Mouse (Mus musculus) kidney, adult 11 months (tissue): ENCODE measurements around the gene Gm7970.
"Not testable (repeated sequence)": the region's sequence is repeated elsewhere in the genome, so short reads cannot be mapped to it uniquely, and the experiment has no call there.

Source experiments
- DNase-seq: peaks from one replicate; pipeline ENCODE4 v3.0.0; 2022

Gm7970 gene

GRCm38 (mm10) chr14:41555483-41555882 lies at the start of gene Gm7970:
TSS of gene Gm7970 (minus strand) at chr14:41555583.
- not testable (repeated sequence) for DNase-seq

GRCm38 (mm10) chr14:41600935-41601334 lies 45.6 kb upstream of the Gm7970 start:
- not testable (repeated sequence) for DNase-seq

- not testable (repeated sequence) for DNase-seq
Observed at GRCm38 (mm10) chr14:41586346-41586745, 31.0 kb upstream of the Gm7970 start.

- not testable (repeated sequence) for DNase-seq
Observed at GRCm38 (mm10) chr14:41572911-41573310, 17.5 kb upstream of the Gm7970 start, which contains the start of gene 1700049E17Rik2. TSS of gene 1700049E17Rik2 (plus strand) at chr14:41573211.

GRCm38 (mm10) chr14:41524695-41525094 lies 30.7 kb downstream of the Gm7970 start:
- DNase-seq: not testable (repeated sequence)

GRCm38 (mm10) chr14:41520683-41521082 lies 34.7 kb downstream of the Gm7970 start:
- DNase-seq: not testable (repeated sequence)
